Mouse (Mus musculus) layer of hippocampus, postnatal 14 days (tissue): ENCODE results near the gene Nhsl2. TPM values are rescaled to one million over a fixed set of nuclear protein-coding genes. Genes with fewer than 3 reads are reported as not detected.

ENCODE experiments used
- DNase-seq, 2 experiments: peaks; one replicate each; pipeline ENCODE4 v3.0.0; 2021 to 2022; ENCODE audit warnings: low spot score in 2 of 2, mixed read lengths in 1 of 2
- total RNA-seq, 2 experiments: library from RNA; stranded (reverse); gene quantifications; 2 replicates each; pipeline ENCODE4 v1.2.3; 2021

Gene Nhsl2
- total RNA-seq, 2 experiments from 2014 or later, result 30.7 to 32.6 TPM

DNA sequence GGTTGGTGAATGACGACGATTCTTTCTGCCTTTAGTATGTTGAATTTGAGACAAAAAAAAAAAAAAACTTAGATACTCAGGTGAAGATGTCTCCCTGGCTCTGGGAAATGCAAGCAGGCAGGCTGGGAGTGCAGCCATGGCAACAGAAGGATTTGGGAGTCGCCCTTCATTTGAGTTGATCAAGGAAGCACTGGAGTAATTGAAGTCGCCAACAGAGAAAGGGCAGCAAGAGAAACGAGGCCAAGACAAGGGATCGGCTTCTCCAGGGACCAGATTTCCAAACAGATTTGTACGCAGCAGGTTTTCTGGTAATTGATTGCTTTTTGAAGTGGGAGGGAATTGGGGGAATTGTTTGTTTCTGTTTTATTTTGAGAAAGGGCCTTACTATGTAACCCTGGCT lies 192.4 kb downstream of the Nhsl2 start:
- no peak for DNase-seq

GRCm38 (mm10) chrX:102042386-102042785 lies 193.2 kb downstream of the Nhsl2 start:
- DNase-seq, result no peak

DNA sequence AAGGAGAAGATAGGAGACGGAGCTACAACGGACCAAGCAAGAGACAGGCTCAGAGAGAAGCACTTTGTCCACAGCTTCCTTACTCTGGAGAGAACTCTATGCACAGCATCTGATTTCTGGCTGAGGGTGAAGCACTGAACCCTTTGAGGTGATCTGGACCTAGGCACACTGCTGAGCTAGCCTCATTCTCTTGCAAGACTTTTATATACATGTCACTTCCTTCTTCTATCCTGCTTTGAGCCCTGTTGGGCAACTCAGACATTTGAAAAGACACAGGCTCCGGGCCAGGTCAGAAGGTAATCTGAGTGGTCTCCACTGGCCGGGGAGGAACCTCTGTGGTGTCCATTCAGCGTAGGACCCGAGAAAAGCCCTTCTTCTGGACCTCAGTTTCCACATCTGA lies 201.4 kb downstream of the Nhsl2 start:
- DNase-seq, result no peak

DNA sequence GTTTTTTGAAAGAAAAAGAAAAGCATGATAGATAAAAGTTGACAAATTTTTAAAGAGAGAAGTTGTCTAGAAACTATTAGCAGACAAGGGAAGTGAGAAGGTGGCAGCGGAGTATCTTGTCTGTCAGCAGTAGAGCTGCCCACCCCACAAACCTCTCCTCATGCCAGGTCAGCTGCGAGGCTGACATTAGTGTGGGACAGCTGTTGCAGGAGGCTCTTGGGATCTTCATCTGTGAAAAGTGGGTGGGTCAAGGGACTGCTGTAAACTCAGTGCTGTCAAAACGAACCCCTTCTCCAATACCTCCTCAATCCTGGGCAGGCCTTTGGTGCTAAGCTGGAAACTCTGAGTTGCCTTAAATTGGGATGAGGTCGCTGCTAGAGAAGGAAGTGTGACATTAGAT lies 202.0 kb downstream of the Nhsl2 start:
- DNase-seq, result no peak

GRCm38 (mm10) chrX:102053371-102053770 lies 204.2 kb downstream of the Nhsl2 start:
- no peak for DNase-seq

DNA sequence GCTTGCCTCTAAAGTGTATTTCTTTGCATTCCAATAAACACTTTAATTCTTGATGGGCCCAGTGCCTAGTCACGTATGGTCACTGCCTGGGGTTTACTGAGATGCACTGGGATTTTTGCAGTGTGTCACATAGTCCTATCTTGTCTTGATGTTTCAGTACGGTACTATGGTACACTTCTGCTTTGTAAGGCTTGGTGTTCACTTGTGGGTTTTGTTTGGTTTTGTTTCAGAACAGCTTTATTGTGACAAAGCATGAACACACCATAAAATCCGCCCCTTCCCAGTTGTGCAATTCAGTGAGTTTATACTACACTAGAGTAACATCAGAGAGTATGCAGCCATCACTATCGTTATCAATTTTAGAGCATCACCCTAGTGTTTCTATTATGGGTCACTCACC lies 204.8 kb downstream of the Nhsl2 start:
- DNase-seq, result no peak

- DNase-seq, result no peak
These were observed 210.3 kb downstream of the Nhsl2 start for GRCm38 (mm10) chrX:102059437-102059836.

DNA sequence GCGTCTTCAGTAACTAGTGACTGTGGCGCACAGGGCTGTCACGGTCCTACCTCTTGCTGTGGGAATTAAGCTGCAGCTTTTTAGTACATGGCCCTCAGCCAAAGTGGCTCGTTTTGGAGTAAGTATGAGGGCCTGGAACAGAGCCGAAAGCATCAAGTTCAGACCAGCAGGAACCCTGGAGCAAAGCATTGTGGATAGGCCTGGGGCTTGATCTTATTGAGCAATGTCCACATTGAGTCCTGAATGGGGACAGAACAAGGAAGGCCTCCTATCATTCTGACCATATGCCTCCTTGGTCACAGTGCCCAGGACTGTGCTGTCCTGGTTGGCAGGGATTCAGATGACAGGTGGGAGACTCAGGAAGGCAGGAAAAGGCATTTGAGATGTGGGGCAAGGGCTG lies 211.1 kb downstream of the Nhsl2 start:
- no peak for DNase-seq

DNA sequence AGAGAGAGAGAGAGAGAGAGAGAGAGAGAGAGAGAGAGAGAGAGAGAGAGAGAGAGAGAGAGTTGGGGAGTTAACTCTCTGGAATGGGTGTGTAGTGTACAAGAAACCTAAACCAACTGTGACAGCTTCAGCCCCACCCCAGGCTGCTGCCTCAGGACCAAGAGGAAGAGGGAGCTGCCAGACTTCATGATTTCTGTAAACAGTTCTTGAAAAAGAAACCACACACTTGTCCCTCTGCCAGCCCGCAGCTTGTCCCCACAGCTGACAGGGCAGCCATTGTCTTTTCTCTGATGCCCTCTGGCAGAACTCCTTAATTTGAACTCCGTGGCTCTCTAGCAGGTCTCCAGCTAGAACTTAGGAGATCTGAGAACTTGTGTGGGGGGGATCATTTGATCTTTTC lies 211.7 kb downstream of the Nhsl2 start:
- DNase-seq, result peak in 1 of 2 experiments; percentile 49

DNA sequence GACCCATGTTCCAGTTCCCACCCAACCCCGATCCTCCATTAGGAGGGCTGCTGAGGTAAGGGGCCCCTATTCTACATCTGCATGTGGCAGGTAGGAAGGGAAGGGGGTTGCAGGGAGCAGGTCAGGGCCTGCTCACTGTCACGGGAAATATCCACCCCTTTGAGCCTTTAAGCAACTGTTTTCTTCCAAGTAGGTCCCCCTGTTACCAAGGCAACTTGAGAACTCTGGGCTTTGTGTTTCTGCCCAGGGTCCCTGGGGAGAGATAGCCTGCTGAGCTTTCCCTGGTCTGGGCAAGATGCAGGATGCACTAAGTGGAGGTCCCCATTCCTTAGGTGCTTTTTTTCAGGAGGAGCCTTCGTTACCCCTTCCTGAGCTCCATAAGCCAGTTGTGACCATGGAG lies 214.9 kb downstream of the Nhsl2 start:
- DNase-seq, result no peak

- DNase-seq, result no peak
These were observed 216.1 kb downstream of the Nhsl2 start for GRCm38 (mm10) chrX:102065213-102065775.

- peak; percentile 55 to 61 for DNase-seq
These were observed 216.9 kb downstream of the Nhsl2 start for GRCm38 (mm10) chrX:102066134-102066533.

DNA sequence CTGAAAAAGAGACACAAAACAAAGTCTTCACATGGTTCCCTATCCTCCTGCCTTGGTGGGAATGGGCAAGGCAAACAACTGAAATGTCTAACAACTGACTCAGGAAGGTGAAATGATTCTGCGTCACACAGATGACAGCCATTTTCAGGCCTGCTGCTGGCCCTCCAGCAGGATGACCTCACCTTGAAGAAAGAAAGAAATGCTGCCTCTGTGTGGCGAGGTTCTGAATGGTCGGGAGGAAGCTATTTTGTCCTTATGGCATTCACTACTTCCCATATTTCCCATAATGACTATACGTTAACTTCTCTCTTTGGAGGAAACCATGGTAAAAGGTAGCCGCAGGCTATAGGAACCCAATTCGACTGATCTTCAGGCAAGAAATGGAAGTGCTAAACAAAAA lies 217.9 kb downstream of the Nhsl2 start:
- DNase-seq, result no peak

DNA sequence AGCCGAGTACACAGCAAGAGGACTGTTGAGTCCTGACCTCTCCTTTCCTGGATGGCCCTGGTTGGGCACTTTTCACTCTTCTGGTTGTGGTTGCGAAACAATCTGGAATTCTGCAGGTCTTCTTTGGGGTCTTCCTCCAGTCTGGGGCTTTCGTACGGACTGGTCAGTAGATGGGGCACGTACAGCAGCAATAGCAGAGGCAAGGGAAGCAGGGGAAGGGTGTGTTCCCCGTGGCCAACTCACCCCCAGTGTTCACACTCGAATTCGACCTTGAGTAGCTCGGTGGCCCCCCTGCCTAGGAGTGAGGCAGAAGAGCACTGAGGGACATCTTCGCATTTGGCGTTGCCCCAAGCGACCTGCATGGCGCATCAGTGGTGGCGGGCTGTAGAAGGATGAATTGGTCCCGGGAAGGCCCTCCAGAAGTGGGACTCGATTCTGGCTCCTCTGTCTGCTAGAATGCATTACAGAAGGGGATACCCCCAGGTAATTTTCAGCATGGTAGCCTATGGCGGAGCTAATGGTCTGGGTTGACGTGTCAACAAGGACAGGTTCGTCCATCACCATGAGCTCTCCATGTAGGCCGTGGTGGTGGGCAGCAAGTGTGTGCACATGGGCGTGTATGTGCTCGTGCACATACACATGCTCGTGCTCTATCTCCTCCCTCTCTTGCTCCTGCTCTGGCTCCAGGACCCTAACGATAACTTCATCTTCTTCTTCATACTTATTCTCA lies 219.8 kb downstream of the Nhsl2 start:
- DNase-seq, result no peak

DNA sequence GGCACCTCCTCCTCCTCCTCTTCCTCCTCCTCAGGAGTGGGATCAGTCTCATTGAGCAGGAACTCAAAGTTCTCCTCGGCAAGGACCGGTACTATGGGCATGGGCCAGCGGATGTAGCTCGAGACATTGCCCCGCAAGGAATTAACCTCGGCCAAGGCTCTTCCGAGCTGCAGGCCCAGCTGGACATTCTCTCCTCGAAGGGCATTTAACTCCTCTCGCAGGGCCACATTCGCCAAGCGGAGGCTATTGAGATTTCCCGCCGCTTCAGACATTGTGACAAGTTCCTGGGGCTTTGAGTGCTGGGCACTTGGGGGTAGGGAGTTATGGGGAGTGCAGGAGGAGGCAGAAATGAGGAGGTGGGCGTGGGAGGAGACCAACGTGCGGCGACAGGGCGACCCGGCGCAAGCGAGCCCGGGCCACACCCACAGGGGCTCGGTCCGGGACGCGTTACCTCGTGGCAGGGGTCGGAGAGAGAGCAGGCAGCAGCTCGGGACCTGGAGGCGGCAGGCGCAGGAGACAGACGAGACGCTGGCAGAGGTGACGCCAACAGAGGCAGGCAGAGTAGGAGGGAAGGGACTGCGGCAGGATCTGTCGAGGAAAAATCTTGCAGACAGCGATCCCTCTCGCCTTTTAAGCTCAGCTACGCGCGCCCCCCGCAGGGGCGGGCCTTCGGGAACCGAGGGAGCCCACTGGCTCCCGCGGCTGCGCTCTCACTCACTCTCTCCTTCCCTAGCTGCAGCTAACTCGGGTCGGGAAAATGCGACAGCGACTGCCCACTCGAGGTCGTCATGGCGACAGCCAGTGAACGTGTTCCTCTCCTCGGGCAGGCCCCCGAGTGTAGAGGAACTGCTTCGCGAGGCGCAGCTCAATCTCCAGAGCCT lies 221.6 kb downstream of the Nhsl2 start, which contains the start of gene Rtl5:
TSS of gene Rtl5 (minus strand) at position 714 of the 881 bp plus-strand sequence.
- peak; percentile 68 to 83 for DNase-seq

- no peak for DNase-seq
These were observed 222.3 kb downstream of the Nhsl2 start for GRCm38 (mm10) chrX:102071517-102071916.

DNA sequence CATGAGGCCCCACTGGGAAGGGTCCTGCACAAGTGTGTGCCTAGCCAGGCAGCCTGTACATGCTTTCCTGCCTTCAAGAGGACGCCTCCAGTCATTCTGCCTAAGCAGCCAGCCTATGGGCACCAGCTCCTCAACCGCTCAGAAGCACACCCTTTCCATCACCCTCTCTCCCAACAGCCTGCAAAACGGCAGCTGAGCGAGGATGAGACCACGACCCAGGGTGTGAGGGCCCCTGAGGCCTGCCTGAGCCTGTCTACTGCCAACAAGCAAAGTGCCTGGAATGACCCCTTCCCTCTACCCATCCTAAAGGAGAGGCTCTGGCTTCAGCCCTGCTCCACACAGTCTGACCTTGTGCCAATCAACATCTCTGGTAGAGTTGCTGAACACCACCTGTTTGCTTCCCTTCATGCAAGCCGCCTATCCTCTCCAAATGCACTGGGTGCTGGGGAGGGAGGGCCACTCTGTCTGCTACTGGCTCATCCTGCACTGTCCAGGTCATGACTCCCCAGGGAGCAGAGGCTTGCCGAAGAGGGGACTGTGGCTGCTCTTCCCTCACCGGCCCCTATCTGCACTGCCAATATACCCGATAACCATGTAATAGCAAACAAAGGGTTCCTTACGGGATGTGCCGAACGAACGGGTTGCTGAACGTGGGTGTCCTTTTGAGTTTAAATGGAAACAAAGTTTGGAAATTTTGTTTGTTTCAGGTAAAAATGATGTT lies 224.6 kb downstream of the Nhsl2 start:
- DNase-seq, result no peak

DNA sequence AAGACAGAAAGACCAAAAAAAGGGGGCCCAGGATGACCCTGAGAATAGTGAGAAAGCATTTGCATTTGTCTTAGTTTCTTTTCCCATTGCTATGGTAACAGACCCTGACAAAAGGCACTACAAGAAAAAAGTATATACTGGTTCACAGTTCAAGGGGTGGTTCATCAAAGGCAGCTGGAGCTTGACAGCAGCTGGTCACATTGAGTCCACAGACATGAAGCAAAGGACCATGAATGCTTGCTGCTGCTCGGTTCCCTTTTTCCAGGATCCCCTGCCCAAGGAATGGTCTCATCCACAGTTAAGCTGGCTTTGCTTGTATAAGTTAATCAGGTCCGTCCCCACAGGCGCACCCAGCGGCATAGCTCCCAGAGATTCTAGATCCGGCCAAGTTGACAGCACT lies 225.2 kb downstream of the Nhsl2 start:
- DNase-seq, result no peak

- no peak for DNase-seq
These were observed 226.0 kb downstream of the Nhsl2 start for GRCm38 (mm10) chrX:102075158-102075557.

GRCm38 (mm10) chrX:102076886-102077765 lies 227.9 kb downstream of the Nhsl2 start:
- no peak for DNase-seq
